Mouse (Mus musculus) kidney, adult 2 months (tissue): ENCODE measurements at regions not wholly inside any gene's neighbourhood (a gene's known extent, or its start where the extent isn't known, plus 50 kb on each side); places are given as distances from the start of the nearest gene placed in this dataset.

Experiments
- DNase-seq: peaks from one replicate; pipeline ENCODE4 v3.0.0; 2021
- H3K27ac ChIP-seq: fragments of 200-500 bp; 2 replicates; pipeline ENCODE4 v1.5.1; 2012; ENCODE audit warnings: low read depth, low read length, control low read depth, inconsistent platforms; ENCODE audit not compliant: insufficient read depth
- H3K27me3 ChIP-seq: fragments of 200-500 bp; replicated peaks from 2 replicates; pipeline ENCODE4 v1.6.1; 2012; ENCODE audit warnings: mild to moderate bottlenecking, moderate library complexity, low read length, inconsistent platforms; ENCODE audit not compliant: control insufficient read depth, insufficient read depth
- H3K36me3 ChIP-seq: fragments of 200-500 bp; 2 replicates; pipeline ENCODE4 v1.6.1; 2012; ENCODE audit warnings: mild to moderate bottlenecking, moderate library complexity, low read length, inconsistent platforms; ENCODE audit not compliant: control insufficient read depth, insufficient read depth
- H3K4me1 ChIP-seq: fragments of 200-500 bp; 2 replicates; pipeline ENCODE4 v1.6.1; 2011; ENCODE audit warnings: low read length; ENCODE audit not compliant: control insufficient read depth, insufficient read depth
- H3K4me3 ChIP-seq: fragments of 200-500 bp; 2 replicates; pipeline ENCODE4 v1.5.1; 2011; ENCODE audit warnings: mild to moderate bottlenecking, low read depth, low read length, control low read depth; ENCODE audit not compliant: insufficient read depth
- CTCF ChIP-seq: fragments of 200-500 bp; conservative IDR thresholded peaks from 2 replicates; pipeline ENCODE4 v1.5.1; 2011; ENCODE audit warnings: low read depth, mild to moderate bottlenecking, control low read depth, low read length, moderate library complexity, mixed read lengths; ENCODE audit not compliant: insufficient read depth, insufficient read length
- POLR2A ChIP-seq: fragments of 200-500 bp; IDR thresholded peaks from one replicate; pipeline ENCODE4 v1.6.1; 2011; ENCODE audit warnings: low read depth, low read length, control low read depth
- WGBS: fragments of 180-500 bp; shearing (Covaris S2); methylation state at CpG from one replicate; pipeline ENCODE4 v1.1.7; 2018; 5-methylcytosine and 5-hydroxymethylcytosine counted together

GRCm38 (mm10) chr2:9754153-9754552, 126.9 kb upstream of the 4930412O13Rik start:
- no peaks in the 10 kb centered on the region for H3K4me1 ChIP-seq
- no peak for DNase-seq
- WGBS = 44% methylated on average over 6 of the region's 6 CpGs
- H3K27ac ChIP-seq = no peak overlapping the region
- H3K36me3 ChIP-seq = no peaks in the 10 kb centered on the region
- H3K4me3 ChIP-seq = no peak overlapping the region
- TF ChIP-seq POLR2A = no peak
- no peak for TF ChIP-seq CTCF
- no peaks in the 10 kb centered on the region for H3K27me3 ChIP-seq

- no peak overlapping the region for H3K27ac ChIP-seq
- no peak for DNase-seq
- H3K4me3 ChIP-seq = no peak overlapping the region
- no peaks in the 10 kb centered on the region for H3K27me3 ChIP-seq
- TF ChIP-seq POLR2A (no peak), CTCF (no peak)
- no peaks in the 10 kb centered on the region for H3K36me3 ChIP-seq
- H3K4me1 ChIP-seq = no peaks in the 10 kb centered on the region
- WGBS = 61% methylated on average over 5 of the region's 5 CpGs
Observed at GRCm38 (mm10) chr2:9757770-9758420, 123.2 kb upstream of the 4930412O13Rik start.

- 89% methylated on average over 7 of the region's 7 CpGs for WGBS
- Histone ChIP-seq H3K27ac (no peak overlapping the region), H3K27me3 (no peaks in the 10 kb centered on the region), H3K4me3 (no peak overlapping the region), H3K36me3 (no peaks in the 10 kb centered on the region), H3K4me1 (no peaks in the 10 kb centered on the region)
- TF ChIP-seq POLR2A (no peak), CTCF (no peak)
- DNase-seq = no peak
Observed at GRCm38 (mm10) chr2:9758983-9759382, 122.1 kb upstream of the 4930412O13Rik start.

GRCm38 (mm10) chr2:9759389-9760104, 121.5 kb upstream of the 4930412O13Rik start:
- 80% methylated on average over 7 of the region's 7 CpGs for WGBS
- no peak overlapping the region for H3K27ac ChIP-seq
- TF ChIP-seq CTCF (no peak), POLR2A (no peak)
- no peaks in the 10 kb centered on the region for H3K27me3 ChIP-seq
- H3K36me3 ChIP-seq = no peaks in the 10 kb centered on the region
- H3K4me1 ChIP-seq = no peaks in the 10 kb centered on the region
- no peak for DNase-seq
- no peak overlapping the region for H3K4me3 ChIP-seq

- Histone ChIP-seq H3K4me1 (no peaks in the 10 kb centered on the region), H3K36me3 (no peaks in the 10 kb centered on the region), H3K27ac (no peak overlapping the region), H3K27me3 (no peaks in the 10 kb centered on the region), H3K4me3 (no peak overlapping the region)
- WGBS = 53% methylated on average over 2 of the region's 2 CpGs
- TF ChIP-seq POLR2A (no peak), CTCF (no peak)
- DNase-seq = no peak
Observed at GRCm38 (mm10) chr2:9780159-9780558, 100.9 kb upstream of the 4930412O13Rik start.

- Histone ChIP-seq H3K27ac (no peak overlapping the region), H3K4me3 (no peak overlapping the region), H3K27me3 (no peaks in the 10 kb centered on the region), H3K36me3 (no peaks in the 10 kb centered on the region), H3K4me1 (no peaks in the 10 kb centered on the region)
- no peak for TF ChIP-seq CTCF
- no peak for TF ChIP-seq POLR2A
- DNase-seq = no peak
- 53% methylated on average over 3 of the region's 3 CpGs for WGBS
Observed at GRCm38 (mm10) chr2:9782698-9783097, 98.4 kb upstream of the 4930412O13Rik start.

- Histone ChIP-seq H3K36me3 (no peaks in the 10 kb centered on the region), H3K27me3 (no peaks in the 10 kb centered on the region), H3K27ac (no peak overlapping the region), H3K4me1 (no peaks in the 10 kb centered on the region), H3K4me3 (no peak overlapping the region)
- TF ChIP-seq POLR2A = no peak
- no peak for TF ChIP-seq CTCF
- WGBS = 98% methylated on average over 1 of the region's 1 CpGs
- no peak for DNase-seq
Observed at GRCm38 (mm10) chr2:9791970-9792369, 89.1 kb upstream of the 4930412O13Rik start.
